Mouse (Mus musculus) hematopoietic stem cell, adult 5-6 weeks (primary cell): ENCODE data around the gene Tox2. TPM values are rescaled to one million over a fixed set of nuclear protein-coding genes. Genes with fewer than 3 reads are reported as not detected.

Experiments used
- ATAC-seq, 2 experiments: fragments of 125-278 bp in 1 of 2; replicated peaks in 1 of 2; 2 replicates each; pipeline ENCODE4 v1.8.0; 2016 to 2017; ENCODE audit warnings: inconsistent platforms in 2 of 2, mild to moderate bottlenecking in 2 of 2, moderate number of reproducible peaks in 2 of 2, low read depth in 1 of 2, moderate TSS enrichment in 1 of 2; ENCODE audit not compliant: low FRiP score in 2 of 2, poor library complexity in 2 of 2, severe bottlenecking in 2 of 2, insufficient read depth in 1 of 2, low TSS enrichment in 1 of 2
- total RNA-seq: library from RNA; stranded (forward); fragments of 172-1452, 232-1000 nt; gene quantifications from 2 replicates; pipeline ENCODE4 v1.2.3, GENCODE M21; 2017

Tox2 gene
- total RNA-seq, 1 experiment from 2014 or later, result not detected

- peak; percentile 64 to 80; a peak in 3 of 4 replicates for ATAC-seq
These were observed 137.3 kb downstream of the Tox2 start for GRCm38 (mm10) chr2:163340263-163340662.

DNA sequence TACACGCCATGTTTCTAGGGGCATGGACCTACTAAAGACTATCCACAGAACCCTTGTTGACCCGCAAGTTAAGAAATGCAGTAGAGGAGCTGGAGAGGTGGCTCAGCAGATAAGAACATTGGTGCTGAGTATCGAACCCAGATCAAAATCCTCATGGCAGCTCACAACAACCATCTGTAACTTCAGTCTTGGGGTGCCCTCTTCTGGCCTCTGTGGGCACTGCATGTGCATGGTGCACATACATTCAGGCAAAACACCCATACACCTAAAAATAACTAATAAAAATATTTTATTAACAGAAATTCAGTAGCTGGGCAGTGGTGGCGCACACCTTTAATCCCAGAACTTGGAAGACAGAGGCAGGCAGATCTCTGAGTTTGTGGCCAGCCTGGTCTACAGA is 140.7 kb downstream of the Tox2 start:
- no peak for ATAC-seq

GRCm38 (mm10) chr2:163344976-163345660 is 142.2 kb downstream of the Tox2 start:
- no peak for ATAC-seq

GRCm38 (mm10) chr2:163346497-163346896 is 143.6 kb downstream of the Tox2 start:
- no peak for ATAC-seq

DNA sequence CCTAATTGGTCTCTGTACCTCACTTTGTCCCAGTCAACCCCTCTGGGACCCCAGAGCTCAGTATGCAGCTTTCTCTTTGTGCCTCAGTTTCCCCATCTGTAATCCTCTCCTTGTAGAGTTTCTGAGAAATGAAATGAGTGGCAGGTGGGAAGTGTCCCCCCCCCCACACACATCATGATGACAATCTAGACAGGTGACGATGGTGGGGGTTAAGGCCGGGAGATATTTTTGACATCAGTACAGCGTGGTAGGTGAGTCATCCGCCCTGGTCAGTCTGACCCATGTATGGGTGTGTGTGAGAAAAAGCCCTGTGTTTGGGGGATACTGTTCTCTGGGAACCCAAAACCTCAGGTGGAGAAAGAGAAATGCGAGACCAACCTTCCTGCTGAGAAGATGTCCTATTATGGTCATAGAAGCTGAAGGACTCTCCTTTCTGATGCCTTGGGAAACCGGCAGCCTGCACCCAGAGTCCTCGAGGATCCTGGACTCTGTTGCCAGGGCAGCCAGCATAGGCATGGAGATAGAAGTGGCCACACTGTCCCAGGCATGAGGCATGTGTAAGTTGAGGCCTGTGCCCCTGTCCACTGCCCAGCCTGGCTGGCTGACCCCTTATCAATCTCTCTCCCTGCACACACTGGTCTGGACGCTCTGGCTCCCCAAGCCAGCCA is 144.7 kb downstream of the Tox2 start:
- ATAC-seq, result no peak

GRCm38 (mm10) chr2:163348677-163349076 is 145.8 kb downstream of the Tox2 start:
- ATAC-seq, result no peak

DNA sequence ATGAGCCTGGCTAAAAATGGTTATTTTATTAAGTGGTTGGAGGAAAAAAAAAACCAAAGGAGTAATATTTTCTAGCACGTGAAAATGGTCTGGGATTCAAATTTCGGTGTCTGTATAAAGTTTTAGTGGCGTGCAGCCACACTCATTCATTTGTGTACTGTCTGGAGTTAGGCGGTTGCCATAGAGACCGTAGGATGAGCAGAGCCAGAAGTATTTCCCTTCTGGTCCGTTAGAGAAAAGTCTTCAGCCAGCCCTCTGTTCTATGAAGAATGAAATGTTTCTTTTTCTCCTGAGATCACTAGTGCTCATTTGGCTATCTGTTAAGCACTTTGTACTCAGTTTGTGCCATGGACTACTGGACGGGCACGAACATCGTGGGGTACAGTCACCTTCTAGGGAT is 146.5 kb downstream of the Tox2 start:
- ATAC-seq, result no peak

- no peak for ATAC-seq
These were observed 147.5 kb downstream of the Tox2 start for GRCm38 (mm10) chr2:163350443-163350842.

DNA sequence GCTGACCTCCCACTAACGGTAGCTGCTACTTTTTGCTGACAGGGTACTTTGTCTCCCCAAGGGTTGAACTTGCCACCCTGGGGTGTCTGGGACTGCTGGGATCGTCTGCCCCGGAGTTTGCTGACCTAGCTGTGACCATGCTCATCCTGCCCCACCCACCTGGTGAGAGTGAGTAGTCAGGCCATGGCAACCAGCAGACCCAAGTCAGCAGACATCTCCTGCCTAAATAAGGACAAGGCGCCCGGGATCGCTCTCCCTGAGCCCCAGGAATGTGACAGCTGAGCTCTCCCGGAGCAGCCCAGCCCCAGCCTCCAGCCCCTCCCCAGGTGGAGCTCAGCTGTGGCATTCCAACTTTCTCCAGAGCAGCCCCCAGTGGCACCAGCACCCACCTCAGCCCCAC is 150.8 kb downstream of the Tox2 start:
- ATAC-seq, result no peak

DNA sequence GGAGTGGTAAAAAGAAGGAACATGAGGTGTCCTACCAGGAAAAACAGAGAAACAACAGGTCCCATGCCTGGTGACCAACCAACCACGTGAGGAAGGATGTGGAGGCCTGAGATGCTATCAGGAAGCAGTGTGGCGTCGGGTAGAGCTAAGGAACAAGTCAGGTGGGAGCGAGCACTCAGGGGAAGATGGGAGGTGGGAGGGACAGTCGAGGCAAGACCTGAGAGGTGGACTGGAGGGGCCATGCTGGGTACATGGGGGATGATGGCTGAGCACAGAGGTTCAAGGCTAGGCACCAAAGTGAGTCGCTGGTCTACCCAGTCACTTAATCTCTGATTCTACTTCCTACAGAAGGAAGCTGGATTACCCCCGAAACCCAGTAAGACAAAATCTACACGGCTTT is 152.7 kb downstream of the Tox2 start:
- no peak for ATAC-seq

DNA sequence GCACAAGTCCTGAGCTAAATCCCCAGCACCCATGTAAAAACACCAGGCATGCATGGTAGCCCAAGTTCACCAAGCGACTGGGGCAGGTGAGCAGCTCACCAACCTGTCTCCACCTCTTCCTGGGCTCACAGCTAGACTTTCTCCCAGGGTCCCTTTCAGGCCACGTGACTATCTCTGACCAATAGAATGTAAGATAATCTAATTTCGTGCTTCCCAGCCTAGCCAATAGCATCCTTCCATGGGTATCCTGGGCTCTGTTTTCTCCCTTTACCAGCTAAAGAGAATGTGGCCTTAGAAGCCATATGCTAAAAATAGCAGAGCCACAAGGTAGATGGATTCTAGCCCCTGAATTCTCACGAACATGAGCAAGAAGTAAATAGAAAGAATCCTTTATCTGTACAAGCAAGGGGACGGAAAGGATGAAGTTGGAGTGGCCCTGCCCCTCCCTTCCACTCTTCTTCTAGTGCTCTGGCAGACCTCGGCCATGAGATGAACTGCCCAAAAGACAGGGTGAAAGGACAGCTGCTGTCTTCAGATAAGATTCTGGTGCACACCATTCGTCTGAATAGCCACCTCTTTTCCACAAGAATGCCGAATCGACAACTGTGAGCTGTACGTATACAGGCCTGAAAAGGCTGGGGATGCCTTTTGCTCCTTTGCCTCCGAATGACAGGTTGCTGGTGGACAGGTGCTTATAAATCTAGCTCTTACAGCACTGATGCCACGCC is 153.4 kb downstream of the Tox2 start:
- no peak for ATAC-seq

DNA sequence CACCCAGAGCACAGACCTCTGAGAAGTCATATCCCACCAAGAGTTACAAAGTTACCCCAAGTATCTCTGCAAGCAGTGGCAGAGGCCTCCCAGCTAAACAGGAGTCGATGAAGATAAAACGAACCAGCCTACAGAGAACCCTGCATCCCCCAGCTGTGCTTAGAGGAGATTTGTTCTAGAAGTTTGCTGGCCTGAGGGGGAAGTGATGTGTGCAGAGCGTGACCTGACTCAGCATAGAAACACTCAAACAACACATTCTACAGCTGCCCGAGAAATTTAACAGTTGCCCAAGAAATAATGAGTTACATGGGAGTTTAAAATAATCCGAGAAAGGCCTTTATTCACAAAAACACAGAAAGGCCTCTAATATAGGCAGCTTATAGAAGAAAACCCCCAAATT is 155.7 kb downstream of the Tox2 start:
- ATAC-seq, result no peak

DNA sequence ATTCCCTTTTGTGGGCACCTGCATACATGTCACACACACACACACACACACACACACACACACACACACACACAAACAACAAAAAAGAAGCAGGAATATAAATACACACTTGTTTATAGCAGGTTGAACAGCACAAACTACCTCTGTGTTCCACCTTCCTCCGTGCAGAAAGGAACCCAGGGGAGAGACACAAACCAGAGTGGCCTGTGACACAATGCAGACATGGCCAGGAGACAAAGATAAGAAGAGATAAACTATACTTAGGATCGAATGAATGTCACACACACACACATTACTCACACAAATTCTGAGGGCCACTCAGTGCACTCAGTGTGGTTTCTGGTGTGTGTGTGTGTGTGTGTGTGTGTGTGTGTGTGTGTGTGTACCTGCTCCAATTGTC is 156.3 kb downstream of the Tox2 start:
- ATAC-seq, result no peak

GRCm38 (mm10) chr2:163360858-163361623 is 158.1 kb downstream of the Tox2 start:
- ATAC-seq, result no peak

DNA sequence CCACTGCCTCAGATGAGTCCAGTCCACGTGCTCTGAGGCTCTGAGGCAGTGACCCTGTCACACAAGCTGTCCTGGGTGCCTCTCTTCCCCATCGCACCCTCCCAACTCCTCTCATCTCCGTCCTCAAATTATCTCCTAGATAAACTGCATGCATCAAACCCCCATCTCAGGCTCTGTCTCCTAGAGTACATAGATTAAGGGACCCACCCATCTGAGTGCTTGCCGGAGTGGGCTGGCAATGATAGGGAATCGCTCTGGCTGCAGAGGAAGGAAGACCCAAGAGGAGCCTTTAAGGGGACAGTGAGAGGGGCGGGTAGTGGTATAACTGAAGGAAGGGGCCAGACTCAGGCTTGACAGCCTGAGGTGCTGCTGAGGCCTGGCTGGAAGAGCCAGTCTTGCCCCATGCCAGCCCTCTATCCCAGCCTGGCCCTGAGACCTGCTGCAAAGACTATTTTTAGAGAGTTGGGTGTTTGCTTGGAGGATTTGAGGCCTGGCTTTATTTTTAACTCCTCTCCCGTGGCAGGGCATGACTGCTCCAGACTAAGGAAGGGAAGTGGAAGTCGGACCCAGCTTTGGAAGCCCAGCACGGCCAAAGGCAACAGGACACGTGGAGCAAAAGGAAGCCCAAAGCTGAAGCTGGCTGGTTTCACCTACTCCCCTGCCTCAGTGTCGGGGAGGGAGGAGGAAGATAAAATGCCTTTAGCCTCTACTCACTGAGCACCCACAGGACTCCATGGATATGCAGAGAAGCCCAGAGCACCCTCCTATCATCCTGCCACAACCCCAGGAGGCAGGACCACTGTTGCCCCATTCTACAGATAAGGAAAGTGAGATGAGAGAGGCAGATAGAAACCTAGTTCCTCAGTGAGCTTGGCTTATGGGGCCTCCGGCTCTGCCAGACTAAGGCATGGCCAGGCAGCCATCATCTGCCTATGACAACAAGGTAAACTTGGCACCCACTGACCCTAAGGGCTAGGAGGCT is 160.3 kb downstream of the Tox2 start:
- ATAC-seq, result no peak

- ATAC-seq, result no peak
These were observed 162.0 kb downstream of the Tox2 start for GRCm38 (mm10) chr2:163364785-163365541.
